Mouse (Mus musculus): ENCODE measurements around the gene Ptprr. TPM values are rescaled to one million over a fixed set of nuclear protein-coding genes. Genes with fewer than 3 reads are reported as not detected.

Ptprr gene
- polyA plus RNA-seq, 1 experiment, result not detected

GRCm38 (mm10) chr10:116260658-116261433 is 242.8 kb downstream of the Ptprr start:
- 28% methylated on average over 13 of the region's 13 CpGs for WGBS
- Histone ChIP-seq H3K4me3 (ENCODE audit: insufficient read depth, low read depth, low read length) (no peak overlapping the region), H3K4me1 (ENCODE audit: control insufficient read depth, insufficient read depth, low read length) (peaks cover 26% of the 10 kb centered on the region), H3K27ac (ENCODE audit: insufficient read depth, low read depth, low read length) (peak overlapping the region; percentile 99)
- TF ChIP-seq POLR2A (IDR thresholded peaks at IDR 0.05; ENCODE audit: insufficient read depth, low read depth, low read length), result no peak
- TF ChIP-seq CTCF (IDR thresholded peaks at IDR 0.05; ENCODE audit: insufficient read depth, low read depth, low read length), result no peak

GRCm38 (mm10) chr10:116261559-116261958 is 243.5 kb downstream of the Ptprr start:
- WGBS, result 26% methylated on average over 5 of the region's 5 CpGs
- TF ChIP-seq CTCF (IDR thresholded peaks at IDR 0.05; ENCODE audit: insufficient read depth, low read depth, low read length) (no peak), POLR2A (IDR thresholded peaks at IDR 0.05; ENCODE audit: insufficient read depth, low read depth, low read length) (no peak)
- Histone ChIP-seq H3K27ac (ENCODE audit: insufficient read depth, low read depth, low read length) (peak overlapping the region; percentile 95), H3K4me1 (ENCODE audit: control insufficient read depth, insufficient read depth, low read length) (peaks cover 29% of the 10 kb centered on the region), H3K4me3 (ENCODE audit: insufficient read depth, low read depth, low read length) (no peak overlapping the region)

- Histone ChIP-seq H3K4me3 (ENCODE audit: insufficient read depth, low read depth, low read length) (no peak overlapping the region), H3K4me1 (ENCODE audit: control insufficient read depth, insufficient read depth, low read length) (peaks cover 28% of the 10 kb centered on the region), H3K27ac (ENCODE audit: insufficient read depth, low read depth, low read length) (no peak overlapping the region)
- 87% methylated on average over 11 of the region's 11 CpGs for WGBS
- no peak for TF ChIP-seq CTCF (IDR thresholded peaks at IDR 0.05; ENCODE audit: insufficient read depth, low read depth, low read length)
- no peak for TF ChIP-seq POLR2A (IDR thresholded peaks at IDR 0.05; ENCODE audit: insufficient read depth, low read depth, low read length)
Measured at GRCm38 (mm10) chr10:116264521-116264920, 246.5 kb downstream of the Ptprr start.

GRCm38 (mm10) chr10:116266561-116267433 is 248.8 kb downstream of the Ptprr start:
- Histone ChIP-seq H3K27ac (ENCODE audit: insufficient read depth, low read depth, low read length) (peak overlapping the region; percentile 46), H3K4me1 (ENCODE audit: control insufficient read depth, insufficient read depth, low read length) (peaks cover 15% of the 10 kb centered on the region), H3K4me3 (ENCODE audit: insufficient read depth, low read depth, low read length) (no peak overlapping the region)
- no peak for TF ChIP-seq POLR2A (IDR thresholded peaks at IDR 0.05; ENCODE audit: insufficient read depth, low read depth, low read length)
- no peak for TF ChIP-seq CTCF (IDR thresholded peaks at IDR 0.05; ENCODE audit: insufficient read depth, low read depth, low read length)
- WGBS, result 45% methylated on average over 15 of the region's 15 CpGs

DNA sequence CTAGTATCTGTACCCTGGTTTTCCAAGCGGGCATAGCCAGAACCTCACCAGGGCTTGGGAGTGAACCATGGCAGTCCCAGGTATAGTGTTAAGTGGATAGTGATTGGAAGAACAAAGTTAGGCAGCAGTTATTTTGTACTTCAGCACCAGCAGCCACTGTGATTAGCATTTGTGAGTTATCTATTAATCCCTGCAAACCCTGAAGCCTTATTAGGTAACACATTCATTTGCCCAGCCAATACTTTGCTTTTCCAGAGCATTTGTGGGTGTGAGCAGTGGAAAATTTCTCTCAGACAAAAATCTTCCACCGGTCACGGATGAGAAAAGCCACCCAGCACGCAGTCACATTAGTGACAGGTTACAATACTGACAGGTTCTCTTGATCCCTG is 249.4 kb downstream of the Ptprr start:
- Histone ChIP-seq H3K4me3 (ENCODE audit: insufficient read depth, low read depth, low read length) (no peak overlapping the region), H3K27ac (ENCODE audit: insufficient read depth, low read depth, low read length) (peak overlapping the region; percentile 46; the same call in 1 of the 2 replicates), H3K4me1 (ENCODE audit: control insufficient read depth, insufficient read depth, low read length) (peaks cover 14% of the 10 kb centered on the region)
- TF ChIP-seq POLR2A (IDR thresholded peaks at IDR 0.05; ENCODE audit: insufficient read depth, low read depth, low read length) (no peak), CTCF (IDR thresholded peaks at IDR 0.05; ENCODE audit: insufficient read depth, low read depth, low read length) (no peak)
- WGBS, result 62% methylated on average over 4 of the region's 4 CpGs

GRCm38 (mm10) chr10:116268343-116268742 is 250.3 kb downstream of the Ptprr start:
- WGBS, result 77% methylated on average over 4 of the region's 4 CpGs
- peaks cover 12% of the 10 kb centered on the region for H3K4me1 ChIP-seq (ENCODE audit: control insufficient read depth, insufficient read depth, low read length)

DNA sequence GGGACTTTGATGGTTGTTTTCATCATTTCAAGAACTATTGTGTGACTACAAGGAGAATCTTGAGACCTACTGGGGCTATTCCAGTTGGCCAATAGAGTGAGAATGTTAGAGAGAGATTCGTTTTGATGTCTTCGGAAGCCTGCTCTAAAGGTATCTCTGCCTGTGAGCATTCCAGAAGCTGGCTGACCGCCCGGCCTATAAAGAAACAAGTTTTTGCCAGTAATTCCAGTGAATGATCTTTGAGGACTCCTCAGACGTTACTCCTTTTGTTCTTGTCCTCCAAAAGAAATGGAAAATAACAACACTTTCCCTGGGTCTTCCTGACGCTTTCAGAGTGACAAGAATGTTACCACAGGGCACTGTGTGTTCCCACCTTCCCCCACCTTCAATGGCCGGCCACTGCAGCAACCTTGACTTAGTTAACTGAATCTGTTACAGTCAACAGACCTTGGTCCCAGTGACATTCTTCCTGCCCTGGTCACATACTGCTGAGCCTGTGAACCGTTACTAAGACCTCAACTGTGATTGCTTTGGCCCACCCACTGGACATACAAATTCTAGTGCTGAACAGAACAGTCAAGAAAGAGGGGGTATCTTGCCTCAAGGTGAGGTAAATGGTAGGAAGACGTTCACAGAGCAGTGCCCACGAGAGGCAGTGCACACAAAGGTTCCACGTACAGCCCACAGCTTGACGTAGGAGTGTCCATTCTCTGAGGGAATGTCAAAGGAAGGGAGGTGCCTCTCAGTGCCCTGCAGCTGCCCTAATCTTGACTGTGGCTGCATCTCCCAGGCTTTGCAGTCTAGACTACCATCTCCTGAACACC is 252.8 kb downstream of the Ptprr start:
- TF ChIP-seq POLR2A (IDR thresholded peaks at IDR 0.05; ENCODE audit: insufficient read depth, low read depth, low read length) (no peak), CTCF (IDR thresholded peaks at IDR 0.05; ENCODE audit: insufficient read depth, low read depth, low read length) (no peak)
- Histone ChIP-seq H3K4me3 (ENCODE audit: insufficient read depth, low read depth, low read length) (no peak overlapping the region), H3K27ac (ENCODE audit: insufficient read depth, low read depth, low read length) (no peak overlapping the region), H3K4me1 (ENCODE audit: control insufficient read depth, insufficient read depth, low read length) (peaks cover 8% of the 10 kb centered on the region)
- WGBS, result 84% methylated on average over 12 of the region's 12 CpGs

More at GRCm38 (mm10) chr10:116268343-116268742, 250.3 kb downstream of the Ptprr start:
- H3K4me3 ChIP-seq (ENCODE audit: insufficient read depth, low read depth, low read length), result no peak overlapping the region
- no peak overlapping the region for H3K27ac ChIP-seq (ENCODE audit: insufficient read depth, low read depth, low read length)
- TF ChIP-seq CTCF (IDR thresholded peaks at IDR 0.05; ENCODE audit: insufficient read depth, low read depth, low read length) (no peak), POLR2A (IDR thresholded peaks at IDR 0.05; ENCODE audit: insufficient read depth, low read depth, low read length) (no peak)

GRCm38 (mm10) chr10:116271470-116271915 is 253.5 kb downstream of the Ptprr start:
- Histone ChIP-seq H3K27ac (ENCODE audit: insufficient read depth, low read depth, low read length) (no peak overlapping the region), H3K4me3 (ENCODE audit: insufficient read depth, low read depth, low read length) (no peak overlapping the region), H3K4me1 (ENCODE audit: control insufficient read depth, insufficient read depth, low read length) (peaks cover 5% of the 10 kb centered on the region)
- TF ChIP-seq POLR2A (IDR thresholded peaks at IDR 0.05; ENCODE audit: insufficient read depth, low read depth, low read length) (no peak), CTCF (IDR thresholded peaks at IDR 0.05; ENCODE audit: insufficient read depth, low read depth, low read length) (no peak)
- WGBS, result 91% methylated on average over 10 of the region's 10 CpGs
